Mouse (Mus musculus) megakaryocyte, embryonic 14.5 days (primary cell): ENCODE results near the gene Clca3a1. TPM values are rescaled to one million over a fixed set of nuclear protein-coding genes. Genes with fewer than 3 reads are reported as not detected.

Experiments
- H3K27me3 ChIP-seq: replicated peaks from 2 replicates; pipeline ENCODE3; 2012; ENCODE audit warnings: inconsistent platforms
- H3K36me3 ChIP-seq: replicated peaks from 2 replicates; pipeline ENCODE3; 2012; ENCODE audit warnings: low read length, inconsistent platforms, mixed read lengths
- H3K4me1 ChIP-seq: 2 replicates; pipeline ENCODE4 v1.6.1; 2012; ENCODE audit warnings: inconsistent platforms
- H3K4me3 ChIP-seq: replicated peaks from 2 replicates; pipeline ENCODE3; 2012; ENCODE audit warnings: moderate library complexity, mild to moderate bottlenecking, inconsistent platforms
- H3K9me3 ChIP-seq: 2 replicates; pipeline ENCODE4 v1.6.1; 2012; ENCODE audit warnings: inconsistent platforms
- FLI1 ChIP-seq: IDR thresholded peaks from 2 replicates; pipeline ENCODE4 v1.6.1; 2012; ENCODE audit warnings: low read length, inconsistent platforms, mixed read lengths
- GATA1 ChIP-seq: IDR thresholded peaks from 3 replicates; pipeline ENCODE4 v1.6.1; 2012; ENCODE audit warnings: mixed read lengths, low read length, inconsistent platforms, borderline replicate concordance
- polyA plus RNA-seq: library from polyadenylated mRNA; stranded (reverse); fragments of >175 nt; gene quantifications from 2 replicates; pipeline ENCODE4 v1.2.3, GENCODE M21; 2012; ENCODE audit warnings: low replicate concordance; ENCODE audit not compliant: insufficient read depth

The Clca3a1 gene
- polyA plus RNA-seq, 1 experiment, result 0.16 TPM

DNA sequence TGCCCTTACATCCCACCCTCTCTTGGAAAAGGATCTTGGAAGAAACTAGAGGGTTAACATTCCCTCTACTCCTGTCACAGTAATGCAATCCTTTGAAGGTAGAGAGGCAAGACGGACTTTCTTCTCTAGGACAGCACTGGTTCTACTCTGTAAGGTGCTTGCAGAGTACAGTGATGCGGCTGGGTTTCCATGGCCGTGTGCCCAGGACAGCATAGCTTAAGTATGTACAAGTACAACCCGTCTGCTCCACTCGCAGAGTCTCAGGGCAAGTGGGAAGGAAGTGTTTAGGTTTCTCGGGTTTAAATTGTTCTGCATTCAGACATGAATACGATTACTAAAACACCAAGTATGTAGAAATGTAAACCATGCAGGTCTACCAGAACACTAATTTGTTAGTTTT, 65.8 kb downstream of the Clca3a1 start:
- Histone ChIP-seq H3K9me3 (no peaks in the 10 kb centered on the region), H3K27me3 (no peaks in the 10 kb centered on the region), H3K4me1 (peaks cover 81% of the 10 kb centered on the region), H3K4me3 (no peak overlapping the region), H3K36me3 (peaks cover 93% of the 10 kb centered on the region)
- TF ChIP-seq FLI1 (no peak), GATA1 (no peak)

DNA sequence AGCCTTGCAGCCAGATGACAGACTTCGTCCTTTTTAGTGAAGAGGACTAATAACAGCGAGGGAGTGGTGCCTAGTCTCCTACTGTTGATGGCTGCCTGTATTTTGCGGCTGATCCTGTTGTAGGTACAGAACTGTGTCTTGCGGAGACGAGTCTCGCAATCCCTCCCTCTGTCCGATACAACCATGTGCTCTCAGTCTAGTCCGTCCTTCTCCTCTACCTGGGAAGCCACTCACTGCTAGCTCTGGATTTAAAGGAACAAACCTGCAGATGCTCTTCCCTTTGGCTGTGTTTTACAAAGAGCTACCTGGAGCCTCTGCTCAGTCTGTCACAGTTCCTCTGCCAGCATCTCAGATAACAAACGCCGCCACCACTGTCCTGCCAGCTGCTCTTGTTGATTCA, 66.7 kb downstream of the Clca3a1 start:
- Histone ChIP-seq H3K9me3 (no peaks in the 10 kb centered on the region), H3K4me3 (peak overlapping the region; percentile 31), H3K27me3 (no peaks in the 10 kb centered on the region), H3K4me1 (peaks cover 79% of the 10 kb centered on the region), H3K36me3 (peaks cover 93% of the 10 kb centered on the region)
- TF ChIP-seq FLI1 (no peak), GATA1 (no peak)

DNA sequence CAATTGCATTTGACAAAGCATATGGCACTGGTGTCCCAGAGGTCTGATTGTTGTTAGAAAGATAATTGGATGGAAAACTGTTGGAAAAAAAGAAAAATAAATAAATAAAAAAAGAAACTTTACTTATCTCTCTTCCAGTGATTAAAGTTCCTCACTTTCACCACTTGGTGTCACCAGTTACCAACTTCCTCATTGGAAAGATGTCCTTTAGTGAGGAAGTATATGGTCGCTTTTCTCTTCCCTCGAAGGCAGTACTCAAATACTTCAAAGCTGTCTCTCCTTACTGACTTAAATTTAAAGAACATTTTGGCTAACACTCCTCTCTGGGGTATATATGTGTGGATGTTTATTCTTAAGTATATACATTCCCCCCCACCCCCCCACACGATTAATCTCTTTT, 68.7 kb downstream of the Clca3a1 start:
- peaks cover 72% of the 10 kb centered on the region for H3K4me1 ChIP-seq
- no peaks in the 10 kb centered on the region for H3K9me3 ChIP-seq
- TF ChIP-seq FLI1 (no peak), GATA1 (no peak)
- peaks cover 90% of the 10 kb centered on the region for H3K36me3 ChIP-seq
- H3K27me3 ChIP-seq, result no peaks in the 10 kb centered on the region
- no peak overlapping the region for H3K4me3 ChIP-seq

DNA sequence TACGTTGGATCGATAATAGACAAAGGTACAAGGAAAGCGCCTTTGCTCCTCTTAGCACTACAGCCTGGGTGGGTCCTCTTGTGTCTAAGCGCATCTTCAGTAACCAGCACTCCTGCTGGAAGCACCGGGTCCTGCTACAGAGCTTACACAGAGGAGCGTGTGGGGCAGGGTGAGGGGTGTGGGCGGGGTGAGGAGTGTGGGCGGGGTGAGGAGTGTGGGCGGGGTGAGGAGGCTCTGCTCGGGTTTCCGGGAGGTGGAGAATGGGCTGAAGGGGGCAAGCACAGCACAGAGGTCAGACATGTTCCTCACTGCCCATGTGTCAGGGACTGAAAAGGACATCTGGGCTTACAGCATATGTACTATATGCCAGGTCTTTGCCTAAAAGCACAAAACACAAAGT, 71.5 kb downstream of the Clca3a1 start:
- Histone ChIP-seq H3K4me3 (no peak overlapping the region), H3K4me1 (peaks cover 63% of the 10 kb centered on the region), H3K36me3 (peaks cover 90% of the 10 kb centered on the region), H3K9me3 (no peaks in the 10 kb centered on the region), H3K27me3 (no peaks in the 10 kb centered on the region)
- no peak for TF ChIP-seq GATA1
- no peak for TF ChIP-seq FLI1

DNA sequence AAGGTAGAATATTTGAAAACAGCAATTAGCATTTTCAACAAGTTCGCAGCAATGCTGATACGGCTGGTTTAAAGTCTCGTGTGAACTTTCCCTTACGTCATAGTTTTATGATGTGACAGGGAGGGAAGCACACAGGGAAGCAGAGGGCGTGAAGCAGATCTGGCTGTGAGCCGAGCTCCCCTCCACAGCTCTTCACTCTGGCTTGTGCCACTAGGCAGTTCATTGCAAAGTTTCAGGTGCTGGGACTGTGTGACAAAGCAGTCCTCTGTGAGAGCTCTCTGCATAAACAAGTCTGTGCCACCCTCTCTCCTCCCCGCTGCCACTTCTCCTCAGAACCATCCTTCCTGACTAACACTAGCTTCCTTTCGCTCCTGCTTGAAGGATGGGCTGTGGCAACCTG, 72.5 kb downstream of the Clca3a1 start:
- peaks cover 63% of the 10 kb centered on the region for H3K4me1 ChIP-seq

DNA sequence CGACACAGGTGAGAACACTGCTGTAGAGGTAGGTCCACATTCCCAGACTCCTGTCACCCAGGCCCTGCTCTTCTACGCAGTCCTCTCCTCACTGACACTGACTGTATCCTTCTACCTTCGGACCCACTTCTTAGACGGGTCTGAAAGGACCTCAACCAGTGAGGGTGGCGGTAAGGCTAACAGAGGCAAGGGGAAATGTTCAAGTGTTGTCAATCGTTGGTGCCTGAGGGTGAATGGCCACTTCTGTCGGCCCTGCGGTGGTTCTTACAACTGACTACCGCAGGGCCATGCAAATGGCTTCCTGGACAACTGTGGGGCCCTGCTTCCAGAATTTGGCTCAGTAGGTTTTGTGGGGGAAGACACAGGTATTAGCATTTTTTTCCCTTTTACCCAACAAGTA, 73.2 kb downstream of the Clca3a1 start:
- H3K9me3 ChIP-seq, result no peaks in the 10 kb centered on the region
- no peak overlapping the region for H3K4me3 ChIP-seq
- TF ChIP-seq GATA1 (no peak), FLI1 (no peak)
- H3K4me1 ChIP-seq, result peaks cover 63% of the 10 kb centered on the region
- no peaks in the 10 kb centered on the region for H3K27me3 ChIP-seq
- peaks cover 90% of the 10 kb centered on the region for H3K36me3 ChIP-seq

More for the DNA sequence above, 72.5 kb downstream of the Clca3a1 start:
- no peaks in the 10 kb centered on the region for H3K9me3 ChIP-seq
- H3K36me3 ChIP-seq, result peaks cover 90% of the 10 kb centered on the region
- TF ChIP-seq FLI1, result no peak
- TF ChIP-seq GATA1, result no peak
- no peak overlapping the region for H3K4me3 ChIP-seq
- no peaks in the 10 kb centered on the region for H3K27me3 ChIP-seq

DNA sequence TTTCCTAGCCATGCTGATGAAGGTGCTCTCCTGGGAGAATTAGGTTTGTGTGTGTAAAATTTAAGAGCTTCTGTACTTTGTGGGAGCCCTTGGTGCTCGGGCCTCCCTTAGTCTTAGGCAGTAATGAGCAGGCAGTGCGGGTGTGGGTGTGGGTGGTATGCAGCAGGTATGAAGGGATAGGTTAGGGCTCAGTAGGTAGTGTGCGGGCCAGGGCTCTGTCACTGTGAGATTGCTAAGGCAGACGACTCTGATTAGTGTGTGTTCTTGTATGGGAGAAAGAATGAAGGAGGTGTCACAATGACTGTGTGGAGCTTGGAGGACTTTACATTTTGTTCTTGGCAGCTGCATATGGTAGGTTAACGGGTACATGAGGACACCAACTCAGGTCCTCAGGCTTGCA, 74.6 kb downstream of the Clca3a1 start:
- Histone ChIP-seq H3K9me3 (no peaks in the 10 kb centered on the region), H3K27me3 (no peaks in the 10 kb centered on the region), H3K4me1 (peaks cover 70% of the 10 kb centered on the region), H3K36me3 (peaks cover 86% of the 10 kb centered on the region), H3K4me3 (no peak overlapping the region)
- TF ChIP-seq FLI1 (no peak), GATA1 (no peak)

DNA sequence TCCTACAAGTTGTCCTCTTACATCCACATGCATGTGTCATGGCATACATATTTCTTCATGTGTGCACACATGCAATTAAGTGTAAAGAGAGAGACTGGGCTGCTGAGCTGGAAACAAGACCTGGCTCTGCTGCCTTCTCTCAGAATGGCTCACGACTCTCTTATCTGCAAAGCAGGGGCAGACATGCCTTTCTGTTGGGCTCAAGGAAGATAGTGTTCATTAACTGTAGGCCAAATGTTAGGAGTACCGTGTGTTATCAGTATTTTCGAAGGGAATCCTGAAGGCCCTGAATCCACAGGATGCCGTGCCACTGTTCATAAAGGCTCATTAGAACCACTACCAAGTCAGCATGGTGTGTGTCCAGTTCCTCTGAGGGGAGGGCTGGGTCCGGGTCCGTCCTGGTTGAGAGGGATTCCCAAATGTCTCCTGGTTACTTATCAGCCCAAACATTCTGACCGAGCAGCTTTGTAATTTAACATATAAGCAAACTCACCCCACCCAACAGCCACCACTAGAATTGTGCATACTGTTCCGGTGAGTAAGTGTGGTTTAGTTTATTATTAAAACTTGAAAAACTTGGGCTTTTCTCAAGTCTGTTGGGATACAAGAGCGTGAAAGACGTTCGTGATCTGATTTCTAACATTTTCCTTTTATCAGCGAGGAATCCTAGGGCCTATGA, 77.5 kb downstream of the Clca3a1 start:
- H3K4me1 ChIP-seq, result peaks cover 82% of the 10 kb centered on the region
- peaks cover 60% of the 10 kb centered on the region for H3K36me3 ChIP-seq
- no peaks in the 10 kb centered on the region for H3K9me3 ChIP-seq
- TF ChIP-seq GATA1 (no peak), FLI1 (no peak)
- H3K4me3 ChIP-seq, result no peak overlapping the region
- no peaks in the 10 kb centered on the region for H3K27me3 ChIP-seq

DNA sequence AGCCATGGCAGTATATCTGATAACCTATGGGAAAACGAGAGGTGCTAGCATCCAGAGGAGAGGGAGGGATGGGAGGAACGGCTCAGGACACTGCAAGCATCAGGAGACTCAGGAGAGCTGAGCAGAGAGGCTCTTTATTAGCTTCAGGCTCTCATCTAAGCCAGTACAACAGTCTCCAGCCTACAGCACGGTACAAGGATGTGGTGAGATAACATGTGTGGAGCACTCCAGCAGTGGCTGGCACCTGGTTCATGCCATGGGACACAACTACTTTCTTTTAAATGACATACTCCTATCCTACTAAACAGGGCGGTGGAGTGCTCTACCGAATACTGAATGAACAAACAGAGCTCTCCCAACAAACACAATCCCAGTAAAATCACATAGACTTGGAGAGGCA, 79.2 kb downstream of the Clca3a1 start:
- no peak for TF ChIP-seq GATA1
- TF ChIP-seq FLI1, result no peak
- H3K27me3 ChIP-seq, result no peaks in the 10 kb centered on the region
- H3K4me3 ChIP-seq, result no peak overlapping the region
- peaks cover 87% of the 10 kb centered on the region for H3K4me1 ChIP-seq
- H3K36me3 ChIP-seq, result peaks cover 43% of the 10 kb centered on the region
- H3K9me3 ChIP-seq, result no peaks in the 10 kb centered on the region

DNA sequence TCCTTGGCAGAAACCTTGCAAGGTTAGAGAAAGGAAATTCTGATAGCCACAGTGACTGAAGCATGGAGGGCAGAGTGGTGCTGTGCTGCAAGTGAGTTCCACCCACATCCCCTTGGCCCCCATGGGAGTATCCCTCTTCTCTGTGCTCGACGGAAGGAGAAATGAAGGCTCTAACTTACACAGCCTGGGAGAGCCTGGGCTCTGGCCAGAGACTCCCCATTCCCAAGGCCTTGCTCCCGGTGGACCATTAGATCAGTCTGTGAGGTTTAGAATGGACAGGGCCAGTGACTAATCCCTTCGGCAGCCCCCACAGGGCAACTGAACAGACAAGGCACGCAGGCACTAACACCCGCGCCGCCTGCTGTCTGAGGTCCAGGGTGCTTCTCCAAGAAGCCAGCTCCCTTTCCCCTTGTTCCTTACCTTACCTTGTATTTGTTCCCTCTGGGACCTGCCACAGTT, 81.0 kb downstream of the Clca3a1 start:
- Histone ChIP-seq H3K36me3 (peaks cover 25% of the 10 kb centered on the region), H3K4me1 (peaks cover 91% of the 10 kb centered on the region)
- TF ChIP-seq FLI1, result no peak
- TF ChIP-seq GATA1, result no peak

More for the DNA sequence above, 81.0 kb downstream of the Clca3a1 start:
- H3K9me3 ChIP-seq, result no peaks in the 10 kb centered on the region
- peaks cover 2% of the 10 kb centered on the region for H3K27me3 ChIP-seq
- H3K4me3 ChIP-seq, result peak overlapping the region; percentile 71

Other genes with a start within 250 kb of the Clca3a1 start
- gene Hs2st1, start 190.8 kb downstream of the Clca3a1 start, polyA plus RNA-seq, result 1.5 and 3.8 TPM in 2 replicates
- 4.8 and 35.5 TPM in 2 replicates for gene Selenof, start 190.7 kb downstream of the Clca3a1 start, polyA plus RNA-seq
- gene Sh3glb1, start 40.6 kb downstream of the Clca3a1 start, polyA plus RNA-seq, result 36.0 and 37.9 TPM in 2 replicates
- not detected in 2 replicates for gene Clca3a2, start 58.5 kb upstream of the Clca3a1 start, polyA plus RNA-seq
- gene Clca3b, start 88.4 kb upstream of the Clca3a1 start, polyA plus RNA-seq, result not detected in 2 replicates
- not detected in 2 replicates for gene Clca4b, start 171.6 kb upstream of the Clca3a1 start, polyA plus RNA-seq
- not detected in 2 replicates for gene Clca4a, start 214.1 kb upstream of the Clca3a1 start, polyA plus RNA-seq